Mouse (Mus musculus): ENCODE measurements at regions not wholly inside any gene's neighbourhood (a gene's known extent, or its start where the extent isn't known, plus 50 kb on each side); places are given as distances from the start of the nearest gene placed in this dataset.

DNA sequence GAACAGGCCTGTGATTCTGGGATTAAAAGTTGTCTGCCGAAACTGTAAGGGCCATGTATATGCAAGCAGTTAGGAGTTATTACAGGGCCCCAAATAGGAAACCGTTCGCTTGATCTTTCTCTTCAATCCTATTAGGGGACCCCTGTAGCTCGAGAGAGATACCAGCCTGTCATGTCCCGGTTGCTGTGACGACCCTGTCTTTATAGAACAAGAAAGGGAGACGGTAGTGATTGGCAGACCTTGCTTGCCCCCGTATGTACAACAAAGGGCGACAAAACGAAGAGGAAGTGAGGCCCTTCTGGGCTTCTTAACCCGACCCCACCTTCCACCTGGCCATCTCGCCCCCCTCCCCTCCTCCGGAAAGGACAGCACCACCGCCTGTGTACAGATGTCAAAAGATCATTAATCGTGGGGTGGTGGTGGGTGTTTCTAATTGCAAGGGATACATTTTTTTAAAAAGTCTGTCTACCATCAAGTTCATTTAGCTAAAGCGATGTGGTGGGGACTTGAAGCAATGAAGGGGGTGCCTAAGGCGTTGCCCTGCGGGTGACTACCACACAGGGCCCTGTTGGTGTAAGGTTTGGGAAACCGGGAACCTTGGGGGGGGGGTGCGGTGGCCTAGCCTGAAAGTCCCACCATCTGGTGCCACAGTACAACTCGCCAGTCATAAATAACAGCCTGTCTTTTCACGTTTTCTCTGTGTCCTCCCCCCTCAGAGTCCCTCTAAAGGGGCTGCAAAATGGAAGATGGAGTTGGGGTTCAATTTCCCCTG lies 155.1 kb downstream of the Insig2 start:
- no peaks in the 10 kb centered on the region for H3K36me3 ChIP-seq (ENCODE audit: control insufficient read depth, insufficient read depth, low read length)
- peak overlapping the region; percentile 84 for H3K27ac ChIP-seq (ENCODE audit: low read depth, low read length)
- DNase-seq (ENCODE audit: low spot score, missing footprints) (peak; percentile 96), ATAC-seq (ENCODE audit: low FRiP score) (peak; percentile 88)
- H3K4me1 ChIP-seq (ENCODE audit: control insufficient read depth, insufficient read depth, low read length): peaks cover 12% of the 10 kb centered on the region
- H3K9ac ChIP-seq (ENCODE audit: low read length): peak overlapping the region; percentile 64
- peak overlapping the region; percentile 53 for H3K4me2 ChIP-seq
- peak overlapping the region; percentile 21 for H3K4me3 ChIP-seq (ENCODE audit: low read depth, low read length)
- 1% methylated on average over 22 of the region's 22 CpGs for WGBS
- peaks cover 62% of the 10 kb centered on the region for H3K27me3 ChIP-seq (ENCODE audit: control insufficient read depth, insufficient read depth, low read length)
- no peaks in the 10 kb centered on the region for H3K9me3 ChIP-seq (ENCODE audit: control insufficient read depth, low read length)

GRCm38 (mm10) chr1:121177908-121178311 lies 154.5 kb downstream of the Insig2 start:
- DNase-seq (ENCODE audit: low spot score, missing footprints) (peak; percentile 97), ATAC-seq (ENCODE audit: low FRiP score) (peak; percentile 16)
- Histone ChIP-seq H3K36me3 (ENCODE audit: control insufficient read depth, insufficient read depth, low read length) (no peaks in the 10 kb centered on the region), H3K4me1 (ENCODE audit: control insufficient read depth, insufficient read depth, low read length) (peaks cover 12% of the 10 kb centered on the region), H3K4me2 (peak overlapping the region; percentile 53), H3K9ac (ENCODE audit: low read length) (peak overlapping the region; percentile 64), H3K4me3 (ENCODE audit: low read depth, low read length) (peak overlapping the region; percentile 21), H3K9me3 (ENCODE audit: control insufficient read depth, low read length) (no peaks in the 10 kb centered on the region), H3K27me3 (ENCODE audit: control insufficient read depth, insufficient read depth, low read length) (peaks cover 59% of the 10 kb centered on the region), H3K27ac (ENCODE audit: low read depth, low read length) (peak overlapping the region; percentile 84)
- under 1% methylated on average over 31 of the region's 31 CpGs for WGBS

GRCm38 (mm10) chr1:121178611-121179245 lies 153.7 kb downstream of the Insig2 start:
- peak overlapping the region; percentile 33 for H3K4me2 ChIP-seq
- peak; percentile 95 for DNase-seq (ENCODE audit: low spot score, missing footprints)
- ATAC-seq (ENCODE audit: low FRiP score): no peak

DNA sequence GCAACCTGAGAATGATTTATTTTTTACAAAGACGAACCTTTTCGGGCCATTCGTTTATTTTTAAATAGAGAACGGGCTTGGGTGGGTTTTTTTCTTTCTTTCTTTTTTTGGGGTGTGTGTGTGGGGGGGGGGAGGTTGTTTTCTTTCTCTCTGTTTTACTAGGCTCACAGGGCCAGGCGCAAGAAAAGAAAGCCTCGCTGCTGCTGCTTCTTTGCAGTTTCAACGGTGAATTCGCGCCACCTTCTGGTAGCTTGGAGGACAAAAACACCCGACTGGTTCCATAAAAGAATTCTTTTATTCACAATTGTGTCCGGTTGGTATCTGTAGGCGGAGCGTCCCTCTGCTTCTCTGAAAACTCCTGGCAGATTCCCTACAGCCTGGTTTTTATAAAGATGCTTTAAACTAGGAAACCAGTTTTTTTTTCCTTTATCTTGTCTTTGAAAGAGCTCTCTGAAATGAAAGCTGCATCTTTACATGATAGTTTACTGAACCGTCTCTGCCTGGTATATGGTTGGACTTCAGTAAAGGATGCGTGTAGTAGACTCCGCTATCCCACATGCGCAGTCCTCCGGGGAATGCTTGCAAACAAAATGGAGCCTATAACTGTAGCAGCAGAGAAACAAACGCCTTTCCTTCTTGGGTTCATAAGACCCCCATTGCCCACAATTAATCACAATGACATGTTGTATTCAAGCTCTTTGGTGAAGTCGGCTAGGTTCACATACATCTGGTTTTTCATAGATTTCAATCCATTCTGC lies 151.9 kb downstream of the Insig2 start:
- no peak overlapping the region for H3K4me3 ChIP-seq (ENCODE audit: low read depth, low read length)
- no peak overlapping the region for H3K9ac ChIP-seq (ENCODE audit: low read length)
- H3K9me3 ChIP-seq (ENCODE audit: control insufficient read depth, low read length): no peaks in the 10 kb centered on the region
- peak; percentile 98 for DNase-seq (ENCODE audit: low spot score, missing footprints)
- WGBS: 22% methylated on average over 20 of the region's 20 CpGs
- no peak overlapping the region for H3K27ac ChIP-seq (ENCODE audit: low read depth, low read length)
- peak; percentile 49; the same call in 1 of the 2 replicates for ATAC-seq (ENCODE audit: low FRiP score)
- H3K4me1 ChIP-seq (ENCODE audit: control insufficient read depth, insufficient read depth, low read length): peaks cover 12% of the 10 kb centered on the region
- H3K36me3 ChIP-seq (ENCODE audit: control insufficient read depth, insufficient read depth, low read length): no peaks in the 10 kb centered on the region
- H3K4me2 ChIP-seq: peak overlapping the region; percentile 24; the same call in 1 of the 2 replicates
- H3K27me3 ChIP-seq (ENCODE audit: control insufficient read depth, insufficient read depth, low read length): peaks cover 36% of the 10 kb centered on the region

More at GRCm38 (mm10) chr1:121178611-121179245, 153.7 kb downstream of the Insig2 start:
- H3K27me3 ChIP-seq (ENCODE audit: control insufficient read depth, insufficient read depth, low read length): peaks cover 53% of the 10 kb centered on the region
- peaks cover 12% of the 10 kb centered on the region for H3K4me1 ChIP-seq (ENCODE audit: control insufficient read depth, insufficient read depth, low read length)
- H3K9me3 ChIP-seq (ENCODE audit: control insufficient read depth, low read length): no peaks in the 10 kb centered on the region
- H3K27ac ChIP-seq (ENCODE audit: low read depth, low read length): peak overlapping the region; percentile 44; the same call in 1 of the 2 replicates
- 1% methylated on average over 17 of the region's 17 CpGs for WGBS
- H3K36me3 ChIP-seq (ENCODE audit: control insufficient read depth, insufficient read depth, low read length): no peaks in the 10 kb centered on the region
- no peak overlapping the region; the same call in 1 of the 2 replicates for H3K4me3 ChIP-seq (ENCODE audit: low read depth, low read length)
- no peak overlapping the region for H3K9ac ChIP-seq (ENCODE audit: low read length)

DNA sequence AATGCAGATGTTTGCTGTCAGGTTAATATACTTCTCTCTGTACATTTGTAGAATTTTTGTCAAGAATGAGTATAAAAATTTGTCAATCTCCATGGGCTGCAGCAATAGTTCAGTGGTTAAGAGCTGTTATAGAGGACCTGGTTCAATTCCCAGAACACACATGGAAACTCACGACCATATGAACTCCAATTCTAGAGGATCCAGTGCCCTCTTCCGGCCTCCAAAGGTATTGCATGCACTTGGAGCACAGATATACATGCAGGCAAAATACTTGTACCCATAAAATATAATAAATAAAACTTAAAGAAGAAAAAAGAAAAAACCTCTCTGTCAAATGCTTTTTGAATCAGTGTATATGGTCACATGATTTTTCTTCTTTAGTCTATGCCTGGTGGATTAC lies 143.5 kb downstream of the Insig2 start:
- Histone ChIP-seq H3K27me3 (ENCODE audit: control insufficient read depth, insufficient read depth, low read length) (no peaks in the 10 kb centered on the region), H3K9me3 (ENCODE audit: control insufficient read depth, low read length) (no peaks in the 10 kb centered on the region), H3K36me3 (ENCODE audit: control insufficient read depth, insufficient read depth, low read length) (no peaks in the 10 kb centered on the region), H3K4me1 (ENCODE audit: control insufficient read depth, insufficient read depth, low read length) (no peaks in the 10 kb centered on the region), H3K27ac (ENCODE audit: low read depth, low read length) (no peak overlapping the region), H3K9ac (ENCODE audit: low read length) (no peak overlapping the region), H3K4me3 (ENCODE audit: low read depth, low read length) (no peak overlapping the region), H3K4me2 (no peak overlapping the region)
- ATAC-seq (ENCODE audit: low FRiP score) (no peak), DNase-seq (ENCODE audit: low spot score, missing footprints) (no peak)
- WGBS: 60% methylated on average over 2 of the region's 2 CpGs

- DNase-seq (ENCODE audit: low spot score, missing footprints) (no peak), ATAC-seq (ENCODE audit: low FRiP score) (no peak)
- Histone ChIP-seq H3K27me3 (ENCODE audit: control insufficient read depth, insufficient read depth, low read length) (no peaks in the 10 kb centered on the region), H3K9me3 (ENCODE audit: control insufficient read depth, low read length) (no peaks in the 10 kb centered on the region), H3K4me1 (ENCODE audit: control insufficient read depth, insufficient read depth, low read length) (no peaks in the 10 kb centered on the region), H3K4me2 (no peak overlapping the region), H3K36me3 (ENCODE audit: control insufficient read depth, insufficient read depth, low read length) (no peaks in the 10 kb centered on the region), H3K9ac (ENCODE audit: low read length) (no peak overlapping the region), H3K27ac (ENCODE audit: low read depth, low read length) (no peak overlapping the region), H3K4me3 (ENCODE audit: low read depth, low read length) (no peak overlapping the region)
- 88% methylated on average over 4 of the region's 4 CpGs for WGBS
Observed at GRCm38 (mm10) chr1:121194800-121195199, 137.6 kb downstream of the Insig2 start.

GRCm38 (mm10) chr1:121215843-121216242 lies 116.5 kb downstream of the Insig2 start:
- Histone ChIP-seq H3K4me2 (no peak overlapping the region), H3K9me3 (ENCODE audit: control insufficient read depth, low read length) (no peaks in the 10 kb centered on the region), H3K4me1 (ENCODE audit: control insufficient read depth, insufficient read depth, low read length) (no peaks in the 10 kb centered on the region), H3K36me3 (ENCODE audit: control insufficient read depth, insufficient read depth, low read length) (no peaks in the 10 kb centered on the region), H3K9ac (ENCODE audit: low read length) (no peak overlapping the region), H3K27me3 (ENCODE audit: control insufficient read depth, insufficient read depth, low read length) (no peaks in the 10 kb centered on the region), H3K27ac (ENCODE audit: low read depth, low read length) (no peak overlapping the region), H3K4me3 (ENCODE audit: low read depth, low read length) (no peak overlapping the region)
- no peak for ATAC-seq (ENCODE audit: low FRiP score)
- 14% methylated on average over 2 of the region's 2 CpGs for WGBS
- DNase-seq (ENCODE audit: low spot score, missing footprints): no peak

DNA sequence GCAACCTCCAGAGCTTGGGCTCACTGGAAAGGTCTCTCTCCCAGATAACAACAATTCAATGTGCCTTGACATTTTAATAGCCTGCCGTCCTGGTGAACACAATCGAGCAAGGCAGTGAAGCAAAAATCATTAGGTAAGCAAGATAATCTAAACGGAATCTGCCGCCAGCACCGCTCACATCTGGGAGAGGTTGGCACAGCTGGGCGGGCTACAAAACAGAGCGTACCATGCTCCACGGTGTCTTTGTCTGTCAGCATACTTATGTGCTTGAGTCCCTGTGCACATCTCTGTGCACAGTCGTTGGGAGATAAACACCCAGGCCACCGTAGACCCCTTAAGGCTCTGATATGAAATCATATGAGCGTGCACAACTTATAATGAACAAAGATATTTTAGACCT lies 108.1 kb downstream of the Insig2 start:
- no peak for ATAC-seq (ENCODE audit: low FRiP score)
- Histone ChIP-seq H3K27ac (ENCODE audit: low read depth, low read length) (no peak overlapping the region), H3K9ac (ENCODE audit: low read length) (no peak overlapping the region), H3K4me2 (no peak overlapping the region), H3K9me3 (ENCODE audit: control insufficient read depth, low read length) (no peaks in the 10 kb centered on the region), H3K4me3 (ENCODE audit: low read depth, low read length) (no peak overlapping the region), H3K27me3 (ENCODE audit: control insufficient read depth, insufficient read depth, low read length) (no peaks in the 10 kb centered on the region), H3K4me1 (ENCODE audit: control insufficient read depth, insufficient read depth, low read length) (no peaks in the 10 kb centered on the region), H3K36me3 (ENCODE audit: control insufficient read depth, insufficient read depth, low read length) (no peaks in the 10 kb centered on the region)
- 81% methylated on average over 11 of the region's 11 CpGs for WGBS
- no peak for DNase-seq (ENCODE audit: low spot score, missing footprints)
